Mouse (Mus musculus) testis, adult 2 months (tissue): ENCODE measurements around the gene Psmg4. TPM values are rescaled to one million over a fixed set of nuclear protein-coding genes. Genes with fewer than 3 reads are reported as not detected.
A peak's percentile ranks its signal among the peaks of the same experiment; 100 is the strongest.

Source experiments
- H3K27ac ChIP-seq: fragments of 200-500 bp; 2 replicates; pipeline ENCODE4 v1.5.1; 2012; ENCODE audit warnings: low read depth, low read length; ENCODE audit not compliant: control insufficient read depth, insufficient read depth
- H3K27me3 ChIP-seq: fragments of 200-500 bp; 2 replicates; pipeline ENCODE4 v1.6.1; 2012; ENCODE audit warnings: mild to moderate bottlenecking, low read length, moderate library complexity; ENCODE audit not compliant: control insufficient read depth, insufficient read depth
- H3K36me3 ChIP-seq: fragments of 200-500 bp; 2 replicates; pipeline ENCODE4 v1.6.1; 2012; ENCODE audit warnings: mild to moderate bottlenecking, low read length; ENCODE audit not compliant: control insufficient read depth, insufficient read depth
- H3K4me1 ChIP-seq: fragments of 200-500 bp; 2 replicates; pipeline ENCODE4 v1.6.1; 2012; ENCODE audit warnings: low read length; ENCODE audit not compliant: control insufficient read depth, insufficient read depth
- H3K4me3 ChIP-seq: fragments of 200-500 bp; 2 replicates; pipeline ENCODE4 v1.5.1; 2012; ENCODE audit warnings: low read depth, mild to moderate bottlenecking, low read length, moderate library complexity, mixed read lengths; ENCODE audit not compliant: control insufficient read depth
- CTCF ChIP-seq: fragments of 200-500 bp; IDR thresholded peaks from 2 replicates; pipeline ENCODE4 v1.5.1; 2012; ENCODE audit warnings: low read depth, mild to moderate bottlenecking, inconsistent platforms, low read length, moderate library complexity; ENCODE audit not compliant: control insufficient read depth, insufficient read depth, insufficient replicate concordance
- POLR2A ChIP-seq: fragments of 200-500 bp; IDR thresholded peaks from 2 replicates; pipeline ENCODE4 v1.6.1; 2012; ENCODE audit warnings: low read depth, mild to moderate bottlenecking, inconsistent platforms, low read length, moderate library complexity; ENCODE audit not compliant: control insufficient read depth
- polyA plus RNA-seq: library from polyadenylated mRNA; depleted of rRNA; stranded (reverse); fragments of >200 nt; gene quantifications from 2 replicates; pipeline ENCODE4 v1.2.3, GENCODE M21; 2012

Psmg4 gene
- polyA plus RNA-seq, 1 experiment = 39.7 TPM

- H3K4me1 ChIP-seq = peaks cover 19% of the 10 kb centered on the region
- H3K27ac ChIP-seq = no peak overlapping the region
- no peaks in the 10 kb centered on the region for H3K27me3 ChIP-seq
- TF ChIP-seq CTCF (no peak), POLR2A (no peak)
- H3K36me3 ChIP-seq = no peaks in the 10 kb centered on the region
- no peak overlapping the region for H3K4me3 ChIP-seq
Observed at GRCm38 (mm10) chr13:34133326-34134071, 29.3 kb upstream of the Psmg4 start.

GRCm38 (mm10) chr13:34134276-34134675 lies 28.5 kb upstream of the Psmg4 start:
- Histone ChIP-seq H3K27ac (no peak overlapping the region), H3K36me3 (no peaks in the 10 kb centered on the region), H3K27me3 (no peaks in the 10 kb centered on the region), H3K4me1 (peaks cover 19% of the 10 kb centered on the region), H3K4me3 (no peak overlapping the region)
- TF ChIP-seq POLR2A (no peak), CTCF (no peak)

- peaks cover 4% of the 10 kb centered on the region for H3K4me1 ChIP-seq
- H3K4me3 ChIP-seq = no peak overlapping the region
- no peaks in the 10 kb centered on the region for H3K36me3 ChIP-seq
- TF ChIP-seq POLR2A (no peak), CTCF (no peak)
- no peak overlapping the region for H3K27ac ChIP-seq
- H3K27me3 ChIP-seq = no peaks in the 10 kb centered on the region
Observed at GRCm38 (mm10) chr13:34136605-34137004, 26.2 kb upstream of the Psmg4 start.

DNA sequence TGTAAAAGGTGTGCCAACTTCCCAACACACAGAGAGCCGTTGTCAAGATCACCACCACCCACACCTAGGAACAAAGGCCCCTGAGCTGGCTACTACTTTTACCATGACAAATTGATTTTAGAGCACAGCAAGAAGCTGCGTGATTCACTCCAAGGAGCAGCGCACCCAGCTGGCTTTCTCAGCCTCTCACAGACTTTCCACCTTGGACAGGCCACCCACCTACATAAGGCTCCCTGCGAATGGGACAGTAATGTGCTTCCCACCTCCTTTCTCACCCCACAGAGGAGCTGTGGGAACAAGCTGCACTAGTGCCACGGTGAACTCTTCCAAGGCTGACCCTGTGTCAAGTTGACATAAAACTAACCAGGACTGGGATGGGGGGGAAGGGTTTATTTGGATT lies 19.4 kb upstream of the Psmg4 start:
- no peak for TF ChIP-seq POLR2A
- no peak for TF ChIP-seq CTCF
- no peak overlapping the region for H3K27ac ChIP-seq

DNA sequence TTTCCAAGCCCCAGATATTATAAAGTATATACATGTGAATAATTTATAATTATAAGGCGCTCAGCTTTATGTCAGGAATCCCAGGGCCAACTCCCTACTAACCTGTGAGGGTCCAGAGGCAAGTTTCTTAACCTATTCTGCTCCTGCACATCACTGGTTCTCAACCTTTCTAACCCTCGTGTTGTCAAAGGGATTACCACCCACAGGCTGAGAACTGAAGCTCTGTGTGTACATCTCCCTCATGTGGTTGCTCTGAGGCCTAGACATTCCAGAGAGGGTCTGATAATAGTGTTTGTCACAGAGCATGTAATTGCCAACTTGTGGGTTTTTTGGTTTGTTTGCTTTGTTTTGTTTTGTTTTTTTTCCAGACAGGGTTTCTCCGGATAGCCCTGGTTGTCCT lies 15.8 kb upstream of the Psmg4 start:
- TF ChIP-seq POLR2A = no peak
- no peak for TF ChIP-seq CTCF
- Histone ChIP-seq H3K27me3 (no peaks in the 10 kb centered on the region; the same call in 1 of the 2 replicates), H3K4me1 (peaks cover 8% of the 10 kb centered on the region), H3K4me3 (no peak overlapping the region), H3K27ac (no peak overlapping the region), H3K36me3 (no peaks in the 10 kb centered on the region)

More for the DNA sequence above, 19.4 kb upstream of the Psmg4 start:
- Histone ChIP-seq H3K36me3 (no peaks in the 10 kb centered on the region), H3K4me1 (no peaks in the 10 kb centered on the region), H3K27me3 (no peaks in the 10 kb centered on the region), H3K4me3 (no peak overlapping the region)

DNA sequence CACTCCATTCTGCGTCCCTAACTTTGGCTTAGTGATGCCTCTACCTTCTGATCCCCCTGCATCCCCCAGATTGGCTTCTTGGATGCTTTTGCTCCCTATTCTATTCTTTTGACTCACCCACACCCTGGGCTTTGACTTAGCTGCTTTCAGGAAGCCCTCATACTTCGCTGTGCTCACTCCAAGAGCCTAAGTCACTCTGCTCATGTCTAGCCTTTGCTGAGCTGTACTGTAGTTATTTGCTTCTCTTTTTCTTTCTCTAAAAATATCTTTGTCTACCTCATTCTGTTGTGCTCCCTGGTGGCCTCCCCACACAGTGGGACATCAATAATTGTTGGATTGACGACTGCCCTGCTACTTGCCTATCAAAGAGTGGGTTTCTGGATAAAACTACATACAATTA lies 14.6 kb upstream of the Psmg4 start:
- Histone ChIP-seq H3K4me1 (peaks cover 12% of the 10 kb centered on the region), H3K4me3 (no peak overlapping the region), H3K27me3 (no peaks in the 10 kb centered on the region; the same call in 1 of the 2 replicates), H3K36me3 (no peaks in the 10 kb centered on the region), H3K27ac (no peak overlapping the region)
- TF ChIP-seq CTCF = no peak
- no peak for TF ChIP-seq POLR2A

- peak overlapping the region; percentile 54 for H3K4me3 ChIP-seq
- H3K36me3 ChIP-seq = no peaks in the 10 kb centered on the region
- TF ChIP-seq POLR2A (no peak), CTCF (no peak)
- no peaks in the 10 kb centered on the region; the same call in 1 of the 2 replicates for H3K27me3 ChIP-seq
- no peak overlapping the region for H3K27ac ChIP-seq
- H3K4me1 ChIP-seq = peaks cover 12% of the 10 kb centered on the region
Observed at GRCm38 (mm10) chr13:34148767-34149392, 13.9 kb upstream of the Psmg4 start.
